Mouse (Mus musculus) kidney, adult 2 months (tissue): Measurements from ENCODE around the gene Olfr1330. TPM values are rescaled to one million over a fixed set of nuclear protein-coding genes. Genes with fewer than 3 reads are reported as not detected.

Experiments used
- DNase-seq: peaks from one replicate; pipeline ENCODE4 v3.0.0; 2021
- H3K27ac ChIP-seq: fragments of 200-500 bp; 2 replicates; pipeline ENCODE4 v1.5.1; 2012; ENCODE audit warnings: low read depth, low read length, control low read depth, inconsistent platforms; ENCODE audit not compliant: insufficient read depth
- H3K27me3 ChIP-seq: fragments of 200-500 bp; replicated peaks from 2 replicates; pipeline ENCODE4 v1.6.1; 2012; ENCODE audit warnings: mild to moderate bottlenecking, moderate library complexity, low read length, inconsistent platforms; ENCODE audit not compliant: control insufficient read depth, insufficient read depth
- H3K36me3 ChIP-seq: fragments of 200-500 bp; 2 replicates; pipeline ENCODE4 v1.6.1; 2012; ENCODE audit warnings: mild to moderate bottlenecking, moderate library complexity, low read length, inconsistent platforms; ENCODE audit not compliant: control insufficient read depth, insufficient read depth
- H3K4me1 ChIP-seq: fragments of 200-500 bp; 2 replicates; pipeline ENCODE4 v1.6.1; 2011; ENCODE audit warnings: low read length; ENCODE audit not compliant: control insufficient read depth, insufficient read depth
- H3K4me3 ChIP-seq: fragments of 200-500 bp; 2 replicates; pipeline ENCODE4 v1.5.1; 2011; ENCODE audit warnings: mild to moderate bottlenecking, low read depth, low read length, control low read depth; ENCODE audit not compliant: insufficient read depth
- CTCF ChIP-seq: fragments of 200-500 bp; conservative IDR thresholded peaks from 2 replicates; pipeline ENCODE4 v1.5.1; 2011; ENCODE audit warnings: low read depth, mild to moderate bottlenecking, control low read depth, low read length, moderate library complexity, mixed read lengths; ENCODE audit not compliant: insufficient read depth, insufficient read length
- POLR2A ChIP-seq: fragments of 200-500 bp; IDR thresholded peaks from one replicate; pipeline ENCODE4 v1.6.1; 2011; ENCODE audit warnings: low read depth, low read length, control low read depth
- WGBS: fragments of 180-500 bp; shearing (Covaris S2); methylation state at CpG from one replicate; pipeline ENCODE4 v1.1.7; 2018; 5-methylcytosine and 5-hydroxymethylcytosine counted together
- polyA plus RNA-seq: library from polyadenylated mRNA; depleted of rRNA; stranded (reverse); fragments of >200 nt; gene quantifications from 2 replicates; pipeline ENCODE4 v1.2.3, GENCODE M21; 2012; rRNA removed

The Olfr1330 gene
- polyA plus RNA-seq, 1 experiment = not detected

GRCm38 (mm10) chr4:118938512-118938911, 50.1 kb downstream of the Olfr1330 start, which contains the start of gene Olfr1328:
Olfr1328 (minus strand) TSS chr4:118938612.
- Histone ChIP-seq H3K4me3 (no peak within 1 kb of the TSS), H3K36me3 (no peaks in the 10 kb centered on the region), H3K27me3 (no peaks in the 10 kb centered on the region; the same call in 1 of the 2 replicates), H3K4me1 (no peaks in the 10 kb centered on the region), H3K27ac (no peak within 1 kb of the TSS)
- DNase-seq = no peak
- 66% methylated on average over 2 of the region's 2 CpGs for WGBS
- TF ChIP-seq CTCF (no peak), POLR2A (no peak)

Other genes starting within 250 kb of the Olfr1330 start
- gene Olfr62, start 229.6 kb upstream of the Olfr1330 start, polyA plus RNA-seq = not detected in 2 replicates
- not detected in 2 replicates for gene Olfr1342, start 195.8 kb upstream of the Olfr1330 start, polyA plus RNA-seq
- gene Olfr1341, start 185.1 kb upstream of the Olfr1330 start, polyA plus RNA-seq = not detected in 2 replicates
- not detected in 2 replicates for gene Olfr1340, start 168.5 kb upstream of the Olfr1330 start, polyA plus RNA-seq
- gene Olfr1339, start 156.4 kb upstream of the Olfr1330 start, polyA plus RNA-seq = not detected in 2 replicates
- not detected in 2 replicates for gene Olfr1338, start 129.9 kb upstream of the Olfr1330 start, polyA plus RNA-seq
- not detected in 2 replicates for gene Olfr1337, start 106.0 kb upstream of the Olfr1330 start, polyA plus RNA-seq
- not detected in 2 replicates for gene Olfr1335, start 78.7 kb upstream of the Olfr1330 start, polyA plus RNA-seq
- gene Olfr1333, start 52.3 kb upstream of the Olfr1330 start, polyA plus RNA-seq = not detected in 2 replicates
- not detected in 2 replicates for gene Olfr1331, start 23.9 kb upstream of the Olfr1330 start, polyA plus RNA-seq
- gene Olfr1329, start 28.9 kb downstream of the Olfr1330 start, polyA plus RNA-seq = not detected in 2 replicates
- gene Olfr1328, start 50.0 kb downstream of the Olfr1330 start, polyA plus RNA-seq = not detected in 2 replicates
- not detected in 2 replicates for gene Lao1, start 73.0 kb downstream of the Olfr1330 start, polyA plus RNA-seq
- gene Slc2a1, start 220.1 kb downstream of the Olfr1330 start, polyA plus RNA-seq = 78.4 and 89.6 TPM in 2 replicates